Mouse (Mus musculus): ENCODE measurements around the gene Adamts2. TPM values are rescaled to one million over a fixed set of nuclear protein-coding genes. Genes with fewer than 3 reads are reported as not detected.

Adamts2 gene
- total RNA-seq, 2 experiments from 2014 or later = 27.3 to 37.4 TPM

GRCm38 (mm10) chr11:50734129-50734528, 132.2 kb downstream of the Adamts2 start:
- DNase-seq = peak; percentile 28

- DNase-seq = no peak
Observed at GRCm38 (mm10) chr11:50736548-50736947, 134.7 kb downstream of the Adamts2 start.

GRCm38 (mm10) chr11:50738436-50738835, 136.6 kb downstream of the Adamts2 start:
- no peak for DNase-seq

- no peak for DNase-seq
Observed at GRCm38 (mm10) chr11:50739453-50739852, 137.6 kb downstream of the Adamts2 start.

- no peak for DNase-seq
Observed at GRCm38 (mm10) chr11:50742146-50742545, 140.3 kb downstream of the Adamts2 start.

GRCm38 (mm10) chr11:50744971-50745370, 143.1 kb downstream of the Adamts2 start:
- DNase-seq = peak; percentile 32

GRCm38 (mm10) chr11:50746508-50746907, 144.6 kb downstream of the Adamts2 start:
- DNase-seq = peak; percentile 22

GRCm38 (mm10) chr11:50750983-50751585, 149.2 kb downstream of the Adamts2 start:
- DNase-seq = no peak

GRCm38 (mm10) chr11:50757741-50758140, 155.9 kb downstream of the Adamts2 start:
- no peak for DNase-seq

- no peak for DNase-seq
Observed at GRCm38 (mm10) chr11:50766461-50766860, 164.6 kb downstream of the Adamts2 start.

GRCm38 (mm10) chr11:50767039-50767438, 165.2 kb downstream of the Adamts2 start:
- peak; percentile 57 for DNase-seq

GRCm38 (mm10) chr11:50768995-50769749, 167.3 kb downstream of the Adamts2 start:
- peak; percentile 93 for DNase-seq

GRCm38 (mm10) chr11:50771006-50771405, 169.1 kb downstream of the Adamts2 start:
- DNase-seq = no peak

GRCm38 (mm10) chr11:50797674-50798073, 195.8 kb downstream of the Adamts2 start:
- no peak for DNase-seq

- no peak for DNase-seq
Observed at GRCm38 (mm10) chr11:50798836-50799235, 197.0 kb downstream of the Adamts2 start.

- no peak for DNase-seq
Observed at GRCm38 (mm10) chr11:50814233-50814632, 212.3 kb downstream of the Adamts2 start.

GRCm38 (mm10) chr11:50826214-50826613, 224.3 kb downstream of the Adamts2 start:
- DNase-seq = no peak

- DNase-seq = peak; percentile 82
Observed at GRCm38 (mm10) chr11:50827010-50827953, 225.4 kb downstream of the Adamts2 start, which contains the start of gene Zfp354c. Gene Zfp354c (minus strand): TSS chr11:50827724.

- no peak for DNase-seq
Observed at GRCm38 (mm10) chr11:50835727-50836126, 233.8 kb downstream of the Adamts2 start.

GRCm38 (mm10) chr11:50841023-50841735, 239.3 kb downstream of the Adamts2 start, which contains the start of gene Zfp879:
Gene Zfp879 (minus strand): TSS chr11:50841552.
- DNase-seq = peak; percentile 84

GRCm38 (mm10) chr11:50845951-50846350, 244.1 kb downstream of the Adamts2 start:
- DNase-seq = no peak

- DNase-seq = no peak
Observed at GRCm38 (mm10) chr11:50847047-50847446, 245.2 kb downstream of the Adamts2 start.
